Mouse (Mus musculus): ENCODE results near the gene Trak1. TPM values are rescaled to one million over a fixed set of nuclear protein-coding genes. Genes with fewer than 3 reads are reported as not detected.

The Trak1 gene
- polyA plus RNA-seq, 1 experiment from 2014 or later = 16.2 TPM

- no peak for ATAC-seq (ENCODE audit: low FRiP score, low TSS enrichment)
- H3K4me2 ChIP-seq (replicated peaks; ENCODE audit: low read depth, low read length) = no peak overlapping the region
- no peaks in the 10 kb centered on the region for H3K36me3 ChIP-seq (ENCODE audit: insufficient read depth, low read length)
- H3K27ac ChIP-seq (ENCODE audit: low read length) = no peak overlapping the region
- WGBS = 45% methylated on average over 7 of the region's 7 CpGs
- no peaks in the 10 kb centered on the region for H3K9me3 ChIP-seq (ENCODE audit: low read length)
- no peak overlapping the region for H3K4me3 ChIP-seq (ENCODE audit: low read length)
- no peaks in the 10 kb centered on the region for H3K27me3 ChIP-seq (ENCODE audit: insufficient read depth, low read length)
- H3K9ac ChIP-seq (replicated peaks; ENCODE audit: low read length) = no peak overlapping the region
- peaks cover 13% of the 10 kb centered on the region; the same call in 1 of the 2 replicates for H3K4me1 ChIP-seq (ENCODE audit: insufficient read depth, low read length)
Observed at GRCm38 (mm10) chr9:121341832-121342231, 44.5 kb downstream of the Trak1 start.

GRCm38 (mm10) chr9:121342510-121343110, 45.3 kb downstream of the Trak1 start:
- ATAC-seq (ENCODE audit: low FRiP score, low TSS enrichment) = no peak
- Histone ChIP-seq H3K27ac (ENCODE audit: low read length) (no peak overlapping the region), H3K4me3 (ENCODE audit: low read length) (no peak overlapping the region), H3K9me3 (ENCODE audit: low read length) (no peaks in the 10 kb centered on the region), H3K27me3 (ENCODE audit: insufficient read depth, low read length) (no peaks in the 10 kb centered on the region), H3K4me1 (ENCODE audit: insufficient read depth, low read length) (peaks cover 7% of the 10 kb centered on the region), H3K9ac (replicated peaks; ENCODE audit: low read length) (no peak overlapping the region), H3K4me2 (replicated peaks; ENCODE audit: low read depth, low read length) (no peak overlapping the region), H3K36me3 (ENCODE audit: insufficient read depth, low read length) (no peaks in the 10 kb centered on the region)
- 75% methylated on average over 5 of the region's 5 CpGs for WGBS

GRCm38 (mm10) chr9:121343122-121343876, 46.0 kb downstream of the Trak1 start:
- H3K9ac ChIP-seq (replicated peaks; ENCODE audit: low read length) = no peak overlapping the region
- H3K9me3 ChIP-seq (ENCODE audit: low read length) = no peaks in the 10 kb centered on the region
- peaks cover 7% of the 10 kb centered on the region for H3K4me1 ChIP-seq (ENCODE audit: insufficient read depth, low read length)
- no peak overlapping the region for H3K4me3 ChIP-seq (ENCODE audit: low read length)
- no peak overlapping the region for H3K27ac ChIP-seq (ENCODE audit: low read length)
- H3K27me3 ChIP-seq (ENCODE audit: insufficient read depth, low read length) = no peaks in the 10 kb centered on the region
- WGBS = 89% methylated on average over 14 of the region's 14 CpGs
- H3K36me3 ChIP-seq (ENCODE audit: insufficient read depth, low read length) = no peaks in the 10 kb centered on the region
- no peak for ATAC-seq (ENCODE audit: low FRiP score, low TSS enrichment)
- H3K4me2 ChIP-seq (replicated peaks; ENCODE audit: low read depth, low read length) = no peak overlapping the region

GRCm38 (mm10) chr9:121344344-121344743, 47.0 kb downstream of the Trak1 start:
- Histone ChIP-seq H3K4me3 (ENCODE audit: low read length) (no peak overlapping the region), H3K27me3 (ENCODE audit: insufficient read depth, low read length) (no peaks in the 10 kb centered on the region), H3K9me3 (ENCODE audit: low read length) (no peaks in the 10 kb centered on the region), H3K4me1 (ENCODE audit: insufficient read depth, low read length) (peaks cover 13% of the 10 kb centered on the region), H3K4me2 (replicated peaks; ENCODE audit: low read depth, low read length) (no peak overlapping the region), H3K9ac (replicated peaks; ENCODE audit: low read length) (no peak overlapping the region), H3K27ac (ENCODE audit: low read length) (no peak overlapping the region), H3K36me3 (ENCODE audit: insufficient read depth, low read length) (no peaks in the 10 kb centered on the region)
- WGBS = 43% methylated on average over 3 of the region's 3 CpGs
- ATAC-seq (ENCODE audit: low FRiP score, low TSS enrichment) = no peak

- 85% methylated on average over 15 of the region's 15 CpGs for WGBS
- Histone ChIP-seq H3K4me3 (ENCODE audit: low read length) (no peak overlapping the region), H3K4me1 (ENCODE audit: insufficient read depth, low read length) (peaks cover 16% of the 10 kb centered on the region)
Observed at GRCm38 (mm10) chr9:121345427-121346130, 48.3 kb downstream of the Trak1 start.

GRCm38 (mm10) chr9:121346635-121347034, 49.3 kb downstream of the Trak1 start:
- Histone ChIP-seq H3K36me3 (ENCODE audit: insufficient read depth, low read length) (no peaks in the 10 kb centered on the region), H3K27ac (ENCODE audit: low read length) (no peak overlapping the region), H3K4me1 (ENCODE audit: insufficient read depth, low read length) (peaks cover 27% of the 10 kb centered on the region), H3K4me3 (ENCODE audit: low read length) (no peak overlapping the region), H3K9me3 (ENCODE audit: low read length) (no peaks in the 10 kb centered on the region), H3K4me2 (replicated peaks; ENCODE audit: low read depth, low read length) (no peak overlapping the region), H3K27me3 (ENCODE audit: insufficient read depth, low read length) (no peaks in the 10 kb centered on the region), H3K9ac (replicated peaks; ENCODE audit: low read length) (no peak overlapping the region)
- 62% methylated on average over 5 of the region's 5 CpGs for WGBS
- no peak for ATAC-seq (ENCODE audit: low FRiP score, low TSS enrichment)

More at GRCm38 (mm10) chr9:121345427-121346130, 48.3 kb downstream of the Trak1 start:
- H3K27me3 ChIP-seq (ENCODE audit: insufficient read depth, low read length) = no peaks in the 10 kb centered on the region
- H3K4me2 ChIP-seq (replicated peaks; ENCODE audit: low read depth, low read length) = no peak overlapping the region
- no peak overlapping the region for H3K27ac ChIP-seq (ENCODE audit: low read length)
- H3K9ac ChIP-seq (replicated peaks; ENCODE audit: low read length) = no peak overlapping the region
- ATAC-seq (ENCODE audit: low FRiP score, low TSS enrichment) = no peak
- no peaks in the 10 kb centered on the region for H3K9me3 ChIP-seq (ENCODE audit: low read length)
- H3K36me3 ChIP-seq (ENCODE audit: insufficient read depth, low read length) = no peaks in the 10 kb centered on the region

GRCm38 (mm10) chr9:121347981-121348380, 50.7 kb downstream of the Trak1 start:
- Histone ChIP-seq H3K9me3 (ENCODE audit: low read length) (no peaks in the 10 kb centered on the region), H3K4me1 (ENCODE audit: insufficient read depth, low read length) (peaks cover 38% of the 10 kb centered on the region), H3K4me2 (replicated peaks; ENCODE audit: low read depth, low read length) (no peak overlapping the region), H3K9ac (replicated peaks; ENCODE audit: low read length) (peak overlapping the region; percentile 35; the same call in 1 of the 2 replicates), H3K36me3 (ENCODE audit: insufficient read depth, low read length) (no peaks in the 10 kb centered on the region), H3K27ac (ENCODE audit: low read length) (peak overlapping the region; percentile 51), H3K27me3 (ENCODE audit: insufficient read depth, low read length) (no peaks in the 10 kb centered on the region), H3K4me3 (ENCODE audit: low read length) (no peak overlapping the region)
- no peak for ATAC-seq (ENCODE audit: low FRiP score, low TSS enrichment)
- WGBS = 34% methylated on average over 10 of the region's 10 CpGs

- no peak overlapping the region for H3K4me2 ChIP-seq (replicated peaks; ENCODE audit: low read depth, low read length)
- peaks cover 38% of the 10 kb centered on the region for H3K4me1 ChIP-seq (ENCODE audit: insufficient read depth, low read length)
- H3K9ac ChIP-seq (replicated peaks; ENCODE audit: low read length) = 0 out of 2 replicates have a peak overlapping the region, but pooled peaks have one; percentile 35
- 22% methylated on average over 5 of the region's 5 CpGs for WGBS
- H3K36me3 ChIP-seq (ENCODE audit: insufficient read depth, low read length) = no peaks in the 10 kb centered on the region
- peak; percentile 32; the same call in 1 of the 2 replicates for ATAC-seq (ENCODE audit: low FRiP score, low TSS enrichment)
- no peaks in the 10 kb centered on the region for H3K27me3 ChIP-seq (ENCODE audit: insufficient read depth, low read length)
- H3K9me3 ChIP-seq (ENCODE audit: low read length) = no peaks in the 10 kb centered on the region
- H3K4me3 ChIP-seq (ENCODE audit: low read length) = no peak overlapping the region
- H3K27ac ChIP-seq (ENCODE audit: low read length) = peak overlapping the region; percentile 51
Observed at GRCm38 (mm10) chr9:121348476-121348875, 51.2 kb downstream of the Trak1 start.

GRCm38 (mm10) chr9:121349111-121349510, 51.8 kb downstream of the Trak1 start:
- Histone ChIP-seq H3K27me3 (ENCODE audit: insufficient read depth, low read length) (no peaks in the 10 kb centered on the region), H3K9me3 (ENCODE audit: low read length) (no peaks in the 10 kb centered on the region), H3K36me3 (ENCODE audit: insufficient read depth, low read length) (no peaks in the 10 kb centered on the region), H3K27ac (ENCODE audit: low read length) (no peak overlapping the region), H3K4me1 (ENCODE audit: insufficient read depth, low read length) (peaks cover 38% of the 10 kb centered on the region), H3K4me2 (replicated peaks; ENCODE audit: low read depth, low read length) (no peak overlapping the region), H3K4me3 (ENCODE audit: low read length) (no peak overlapping the region), H3K9ac (replicated peaks; ENCODE audit: low read length) (no peak overlapping the region)
- no peak for ATAC-seq (ENCODE audit: low FRiP score, low TSS enrichment)
- 92% methylated on average over 8 of the region's 8 CpGs for WGBS

All from kidney, embryonic 16.5 days (tissue).